Mouse (Mus musculus) megakaryocyte, embryonic 14.5 days (primary cell): Measurements from ENCODE around the gene Atp13a4. TPM values are rescaled to one million over a fixed set of nuclear protein-coding genes. Genes with fewer than 3 reads are reported as not detected.

ENCODE experiments used
- H3K27me3 ChIP-seq: replicated peaks from 2 replicates; pipeline ENCODE3; 2012; ENCODE audit warnings: inconsistent platforms
- H3K36me3 ChIP-seq: replicated peaks from 2 replicates; pipeline ENCODE3; 2012; ENCODE audit warnings: low read length, inconsistent platforms, mixed read lengths
- H3K4me1 ChIP-seq: 2 replicates; pipeline ENCODE4 v1.6.1; 2012; ENCODE audit warnings: inconsistent platforms
- H3K4me3 ChIP-seq: replicated peaks from 2 replicates; pipeline ENCODE3; 2012; ENCODE audit warnings: moderate library complexity, mild to moderate bottlenecking, inconsistent platforms
- H3K9me3 ChIP-seq: 2 replicates; pipeline ENCODE4 v1.6.1; 2012; ENCODE audit warnings: inconsistent platforms
- FLI1 ChIP-seq: IDR thresholded peaks from 2 replicates; pipeline ENCODE4 v1.6.1; 2012; ENCODE audit warnings: low read length, inconsistent platforms, mixed read lengths
- GATA1 ChIP-seq: IDR thresholded peaks from 3 replicates; pipeline ENCODE4 v1.6.1; 2012; ENCODE audit warnings: mixed read lengths, low read length, inconsistent platforms, borderline replicate concordance
- polyA plus RNA-seq: library from polyadenylated mRNA; stranded (reverse); fragments of >175 nt; gene quantifications from 2 replicates; pipeline ENCODE4 v1.2.3, GENCODE M21; 2012; ENCODE audit warnings: low replicate concordance; ENCODE audit not compliant: insufficient read depth

The Atp13a4 gene
- polyA plus RNA-seq, 1 experiment: 0.16 TPM

- no peak overlapping the region for H3K4me3 ChIP-seq
- H3K27me3 ChIP-seq: peaks cover 11% of the 10 kb centered on the region
- no peaks in the 10 kb centered on the region for H3K9me3 ChIP-seq
- TF ChIP-seq GATA1 (no peak), FLI1 (no peak)
- no peaks in the 10 kb centered on the region for H3K36me3 ChIP-seq
- peaks cover 40% of the 10 kb centered on the region for H3K4me1 ChIP-seq
Observed at GRCm38 (mm10) chr16:29504198-29504597, 40.5 kb downstream of the Atp13a4 start.

- no peak overlapping the region for H3K4me3 ChIP-seq
- no peak for TF ChIP-seq GATA1
- TF ChIP-seq FLI1: no peak
- peaks cover 11% of the 10 kb centered on the region for H3K4me1 ChIP-seq
- H3K27me3 ChIP-seq: peaks cover 14% of the 10 kb centered on the region
- no peaks in the 10 kb centered on the region for H3K9me3 ChIP-seq
- no peaks in the 10 kb centered on the region for H3K36me3 ChIP-seq
Observed at GRCm38 (mm10) chr16:29491031-29491430, 53.6 kb downstream of the Atp13a4 start.

GRCm38 (mm10) chr16:29481439-29481838, 63.2 kb downstream of the Atp13a4 start:
- H3K36me3 ChIP-seq: no peaks in the 10 kb centered on the region
- no peaks in the 10 kb centered on the region; the same call in 1 of the 2 replicates for H3K4me1 ChIP-seq
- H3K27me3 ChIP-seq: peaks cover 4% of the 10 kb centered on the region
- no peaks in the 10 kb centered on the region for H3K9me3 ChIP-seq
- H3K4me3 ChIP-seq: no peak overlapping the region
- TF ChIP-seq FLI1: no peak
- TF ChIP-seq GATA1: no peak

- Histone ChIP-seq H3K36me3 (no peaks in the 10 kb centered on the region), H3K4me3 (no peak overlapping the region), H3K9me3 (no peaks in the 10 kb centered on the region), H3K27me3 (peaks cover 7% of the 10 kb centered on the region), H3K4me1 (no peaks in the 10 kb centered on the region; the same call in 1 of the 2 replicates)
- TF ChIP-seq GATA1: no peak
- no peak for TF ChIP-seq FLI1
Observed at GRCm38 (mm10) chr16:29480396-29480795, 64.3 kb downstream of the Atp13a4 start.

- TF ChIP-seq FLI1 (no peak), GATA1 (no peak)
- H3K36me3 ChIP-seq: no peaks in the 10 kb centered on the region
- H3K9me3 ChIP-seq: no peaks in the 10 kb centered on the region
Observed at GRCm38 (mm10) chr16:29463798-29464197, 80.9 kb downstream of the Atp13a4 start.

GRCm38 (mm10) chr16:29459331-29459730, 85.3 kb downstream of the Atp13a4 start:
- no peaks in the 10 kb centered on the region for H3K27me3 ChIP-seq
- H3K4me3 ChIP-seq: no peak overlapping the region
- peaks cover 25% of the 10 kb centered on the region for H3K4me1 ChIP-seq
- no peak for TF ChIP-seq GATA1
- TF ChIP-seq FLI1: no peak
- no peaks in the 10 kb centered on the region for H3K36me3 ChIP-seq
- H3K9me3 ChIP-seq: no peaks in the 10 kb centered on the region

More at GRCm38 (mm10) chr16:29463798-29464197, 80.9 kb downstream of the Atp13a4 start:
- Histone ChIP-seq H3K4me3 (no peak overlapping the region), H3K27me3 (no peaks in the 10 kb centered on the region), H3K4me1 (peaks cover 15% of the 10 kb centered on the region)

GRCm38 (mm10) chr16:29456851-29457250, 87.8 kb downstream of the Atp13a4 start:
- Histone ChIP-seq H3K9me3 (no peaks in the 10 kb centered on the region), H3K36me3 (no peaks in the 10 kb centered on the region), H3K27me3 (no peaks in the 10 kb centered on the region), H3K4me1 (peaks cover 34% of the 10 kb centered on the region), H3K4me3 (no peak overlapping the region)
- TF ChIP-seq FLI1: no peak
- no peak for TF ChIP-seq GATA1

- H3K27me3 ChIP-seq: no peaks in the 10 kb centered on the region
- TF ChIP-seq GATA1 (no peak), FLI1 (no peak)
- no peak overlapping the region for H3K4me3 ChIP-seq
- no peaks in the 10 kb centered on the region for H3K36me3 ChIP-seq
- H3K9me3 ChIP-seq: no peaks in the 10 kb centered on the region
- peaks cover 29% of the 10 kb centered on the region for H3K4me1 ChIP-seq
Observed at GRCm38 (mm10) chr16:29453282-29453681, 91.4 kb downstream of the Atp13a4 start.

- Histone ChIP-seq H3K4me3 (no peak overlapping the region), H3K4me1 (peaks cover 24% of the 10 kb centered on the region), H3K27me3 (no peaks in the 10 kb centered on the region), H3K9me3 (no peaks in the 10 kb centered on the region), H3K36me3 (no peaks in the 10 kb centered on the region)
- TF ChIP-seq FLI1 (no peak), GATA1 (no peak)
Observed at GRCm38 (mm10) chr16:29451706-29452105, 93.0 kb downstream of the Atp13a4 start.

- Histone ChIP-seq H3K9me3 (no peaks in the 10 kb centered on the region), H3K36me3 (no peaks in the 10 kb centered on the region), H3K4me1 (peaks cover 33% of the 10 kb centered on the region), H3K27me3 (no peaks in the 10 kb centered on the region), H3K4me3 (no peak overlapping the region)
- no peak for TF ChIP-seq FLI1
- no peak for TF ChIP-seq GATA1
Observed at GRCm38 (mm10) chr16:29442126-29442525, 102.5 kb downstream of the Atp13a4 start.
